11 mouse cellular contexts compared by ENCODE assay signal in the genomic region with DNA sequence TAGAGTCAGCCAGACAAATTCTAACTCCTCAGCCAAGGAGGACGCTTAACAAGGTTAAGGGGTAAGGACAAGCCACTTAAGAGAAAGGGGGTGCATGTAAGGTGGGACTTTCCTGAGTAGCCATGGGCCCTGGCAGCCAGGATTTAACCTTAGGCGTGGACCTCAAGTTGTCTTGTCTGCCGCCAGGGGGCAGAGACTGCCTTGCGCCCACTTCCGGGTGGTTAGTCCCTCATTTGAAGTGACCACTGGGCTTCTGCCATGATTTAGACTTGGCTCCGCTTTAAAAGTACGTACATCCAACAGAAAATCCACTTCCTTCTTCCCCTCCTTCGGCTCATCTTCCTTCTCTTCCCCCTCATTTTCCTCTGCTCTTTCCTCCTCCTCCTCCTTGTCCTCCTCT. TPM values are rescaled to one million over a fixed set of nuclear protein-coding genes. Genes with fewer than 3 reads are reported as not detected.
DNase-seq lines count a peak whose midpoint lies in the region; ATAC-seq and TF ChIP-seq lines count a peak whose summit lies in the region.
"Had no signal": no experiment of that assay in that cellular context is flagged by ENCODE, and none has a peak within 500 bp of the region (broad histone marks: within the 10 kb centered on the region; RNA-seq: fewer than 3 reads in every experiment).

No protein-coding gene starts in this region.

- no peak overlapping the region for H3K27ac ChIP-seq in intestine, postnatal 0 days (ENCODE audit: low read depth, low read length)
- H3K27ac ChIP-seq in intestine, embryonic 16.5 days (ENCODE audit: low read length): no peak overlapping the region
- no peak overlapping the region for H3K27ac ChIP-seq in bone marrow, adult 2 months (ENCODE audit: control insufficient read depth, insufficient read depth, low read depth, low read length, poor library complexity)
- H3K27ac ChIP-seq in stomach, postnatal 0 days (replicated peaks): no peak overlapping the region
- H3K27ac ChIP-seq: midbrain, embryonic 15.5 days had no signal

- H3K4me3 ChIP-seq in intestine, postnatal 0 days (ENCODE audit: low read depth, low read length): no peak overlapping the region
- H3K4me3 ChIP-seq in intestine, embryonic 16.5 days (ENCODE audit: low read length): no peak overlapping the region
- H3K4me3 ChIP-seq in bone marrow, adult 2 months (replicated peaks; ENCODE audit: control insufficient read depth, low read depth, low read length): no peak overlapping the region
- H3K4me3 ChIP-seq in stomach, postnatal 0 days (ENCODE audit: low read depth, low read length): no peak overlapping the region
- H3K4me3 ChIP-seq: midbrain, embryonic 15.5 days had no signal

- H3K27me3 ChIP-seq in intestine, postnatal 0 days (replicated peaks; ENCODE audit: control insufficient read depth, insufficient read depth, low read length): no peaks in the 10 kb centered on the region
- no peaks in the 10 kb centered on the region for H3K27me3 ChIP-seq in intestine, embryonic 16.5 days (replicated peaks; ENCODE audit: control insufficient read depth, insufficient read depth, low read length)
- no peaks in the 10 kb centered on the region for H3K27me3 ChIP-seq in stomach, postnatal 0 days (ENCODE audit: control insufficient read depth, insufficient read depth, low read length)
- H3K27me3 ChIP-seq: midbrain, embryonic 15.5 days had no signal

- no peak for TF ChIP-seq POLR2A in bone marrow, adult 2 months (IDR thresholded peaks at IDR 0.05; ENCODE audit: borderline replicate concordance, control insufficient read depth, low read depth, low read length)

- no peak overlapping the region for H3K9ac ChIP-seq in intestine, postnatal 0 days (ENCODE audit: low read depth, low read length)
- H3K9ac ChIP-seq in intestine, embryonic 16.5 days (ENCODE audit: low read depth, low read length): no peak overlapping the region
- H3K9ac ChIP-seq in stomach, postnatal 0 days (ENCODE audit: low read length): no peak overlapping the region
- H3K9ac ChIP-seq: midbrain, embryonic 15.5 days had no signal

- no peak for TF ChIP-seq EP300 in stomach, postnatal 0 days (optimal IDR thresholded peaks at IDR 0.05)

- no peaks in the 10 kb centered on the region for H3K9me3 ChIP-seq in intestine, postnatal 0 days (ENCODE audit: control insufficient read depth)
- no peaks in the 10 kb centered on the region for H3K9me3 ChIP-seq in intestine, embryonic 16.5 days (ENCODE audit: control insufficient read depth, low read length)
- H3K9me3 ChIP-seq in stomach, postnatal 0 days (ENCODE audit: control insufficient read depth, low read length): no peaks in the 10 kb centered on the region
- H3K9me3 ChIP-seq: midbrain, embryonic 15.5 days had no signal

- 70% methylated on average over 8 of the region's 8 CpGs for WGBS in intestine, postnatal 0 days
- 80% methylated on average over 8 of the region's 8 CpGs for WGBS in intestine, embryonic 16.5 days
- WGBS in bone marrow, adult 2 months: 75% methylated on average over 8 of the region's 8 CpGs
- 83% methylated on average over 8 of the region's 8 CpGs for whole genome bisulfite sequencing in stomach, postnatal 0 days

- peak; percentile 64 for TF ChIP-seq CTCF in intestine, postnatal 0 days (IDR thresholded peaks at IDR 0.05; ENCODE audit: low read depth)
- TF ChIP-seq CTCF in bone marrow, adult 2 months (IDR thresholded peaks at IDR 0.05; ENCODE audit: control insufficient read depth, insufficient read depth, low read length): peak; percentile 29; the same call in 1 of the 2 replicates
- TF ChIP-seq CTCF in stomach, postnatal 0 days (IDR thresholded peaks at IDR 0.05; ENCODE audit: low read depth): peak; percentile 62

- H3K4me1 ChIP-seq in intestine, postnatal 0 days (replicated peaks; ENCODE audit: control insufficient read depth, insufficient read depth, low read length): 0 out of 2 replicates have a peak, but pooled peaks cover 4% of the 10 kb centered on the region
- H3K4me1 ChIP-seq in intestine, embryonic 16.5 days (ENCODE audit: control insufficient read depth, insufficient read depth, low read length): peaks cover 8% of the 10 kb centered on the region; the same call in 1 of the 2 replicates
- H3K4me1 ChIP-seq in bone marrow, adult 2 months (ENCODE audit: control insufficient read depth, insufficient read depth, low read length): no peaks in the 10 kb centered on the region
- H3K4me1 ChIP-seq in stomach, postnatal 0 days (replicated peaks; ENCODE audit: control insufficient read depth, insufficient read depth): no peaks in the 10 kb centered on the region

- H3K4me2 ChIP-seq in intestine, postnatal 0 days (replicated peaks; ENCODE audit: low read depth): no peak overlapping the region
- no peak overlapping the region for H3K4me2 ChIP-seq in intestine, embryonic 16.5 days (ENCODE audit: low read depth, low read length)
- no peak overlapping the region for H3K4me2 ChIP-seq in stomach, postnatal 0 days (replicated peaks; ENCODE audit: low read depth)
- H3K4me2 ChIP-seq: midbrain, embryonic 15.5 days had no signal

- no peaks in the 10 kb centered on the region for H3K36me3 ChIP-seq in intestine, postnatal 0 days (ENCODE audit: control insufficient read depth, insufficient read depth)
- no peaks in the 10 kb centered on the region for H3K36me3 ChIP-seq in intestine, embryonic 16.5 days (ENCODE audit: control insufficient read depth, insufficient read depth, low read length)
- H3K36me3 ChIP-seq in stomach, postnatal 0 days (ENCODE audit: control insufficient read depth, insufficient read depth, low read length): no peaks in the 10 kb centered on the region
- H3K36me3 ChIP-seq: midbrain, embryonic 15.5 days had no signal

- DNase-seq in ovary, postnatal 36 days (ENCODE audit: low spot score): peak; percentile 19
- DNase-seq in ovary, postnatal 14 days (ENCODE audit: low spot score): no peak
- no peak for DNase-seq in stomach, postnatal 0 days (ENCODE audit: low spot score)
- no peak for DNase-seq in T-cell, adult 2 months (ENCODE audit: low spot score)
- DNase-seq: cerebellum, postnatal 36 days; thymus, postnatal 25 days had no signal

- no peak for ATAC-seq in intestine, postnatal 0 days
- no peak for ATAC-seq in intestine, embryonic 16.5 days
- no peak for ATAC-seq in stomach, postnatal 0 days (ENCODE audit: low FRiP score, low TSS enrichment)
- ATAC-seq: hindbrain, embryonic 16.5 days; midbrain, embryonic 15.5 days had no signal

RNA-seq across cellular contexts. Expression of a gene that starts 53.8 kb away (rescaled TPM):
- polyA plus RNA-seq in intestine, postnatal 0 days (2015; fragmentation: Nextera tagmentation; extraction: Ambion mirVana): 22.2 and 22.6 TPM in 2 replicates
- polyA plus RNA-seq in intestine, embryonic 16.5 days (2015; fragmentation: Nextera tagmentation; extraction: Ambion mirVana): 42.1 and 44.0 TPM in 2 replicates
- polyA plus RNA-seq in bone marrow, adult 2 months (2011; ENCODE audit: insufficient read depth, insufficient read length, low replicate concordance, missing spikeins): 251 and 531 TPM in 2 replicates
- polyA plus RNA-seq in stomach, postnatal 0 days (2015; fragmentation: Nextera tagmentation; extraction: Ambion mirVana): 27.3 and 34.9 TPM in 2 replicates
